Mouse (Mus musculus) urinary bladder, adult 2 months (tissue): ENCODE data around the gene Helb. TPM values are rescaled to one million over a fixed set of nuclear protein-coding genes. Genes with fewer than 3 reads are reported as not detected.

Experiments
- DNase-seq: peaks from one replicate; pipeline ENCODE4 v3.0.0; 2022; ENCODE audit warnings: low spot score
- polyA plus RNA-seq: library from polyadenylated mRNA; depleted of rRNA; stranded (reverse); fragments of >200 nt; gene quantifications from 2 replicates; pipeline ENCODE4 v1.2.3, GENCODE M21; 2012; rRNA removed

Gene Helb
- polyA plus RNA-seq, 1 experiment = 7.5 TPM

DNA sequence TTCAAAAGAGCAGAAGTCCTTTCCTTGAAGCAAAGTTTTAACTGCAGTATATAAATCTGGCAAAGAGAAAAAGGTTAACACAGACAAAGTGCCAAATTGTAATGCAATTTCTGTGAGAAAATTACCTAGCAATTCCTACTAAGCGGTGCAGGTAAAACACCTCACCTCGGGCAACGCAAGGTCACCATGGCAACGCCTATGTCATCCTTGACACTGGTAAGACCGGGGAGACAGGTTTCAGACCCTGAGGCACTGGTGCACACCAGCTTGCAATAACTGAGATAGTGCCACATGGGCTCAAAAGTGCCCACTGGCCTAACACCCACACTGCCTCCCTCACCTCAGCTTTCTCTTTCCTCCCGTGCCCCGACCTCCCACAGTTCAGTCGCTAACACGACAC lies 17.7 kb downstream of the Helb start:
- DNase-seq = no peak

DNA sequence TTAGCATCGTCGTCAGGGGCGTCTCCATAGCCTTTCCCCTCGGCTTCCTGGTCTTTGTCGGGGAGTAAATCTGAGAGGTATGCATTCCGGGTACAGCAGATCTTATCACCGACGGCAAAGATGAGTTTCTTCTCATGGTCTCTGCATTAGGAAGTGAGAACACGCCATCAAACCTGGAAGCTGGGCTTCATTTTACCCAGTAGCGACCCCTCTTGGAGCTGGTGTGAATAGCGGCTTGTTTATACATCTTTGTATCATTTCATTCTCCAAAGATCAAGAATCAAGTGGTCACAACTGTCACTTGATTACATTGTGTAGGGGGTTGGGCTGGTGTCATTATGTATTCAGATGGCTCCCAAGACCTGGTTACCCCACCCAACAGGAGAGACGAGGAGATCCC lies 20.2 kb downstream of the Helb start:
- DNase-seq = no peak

DNA sequence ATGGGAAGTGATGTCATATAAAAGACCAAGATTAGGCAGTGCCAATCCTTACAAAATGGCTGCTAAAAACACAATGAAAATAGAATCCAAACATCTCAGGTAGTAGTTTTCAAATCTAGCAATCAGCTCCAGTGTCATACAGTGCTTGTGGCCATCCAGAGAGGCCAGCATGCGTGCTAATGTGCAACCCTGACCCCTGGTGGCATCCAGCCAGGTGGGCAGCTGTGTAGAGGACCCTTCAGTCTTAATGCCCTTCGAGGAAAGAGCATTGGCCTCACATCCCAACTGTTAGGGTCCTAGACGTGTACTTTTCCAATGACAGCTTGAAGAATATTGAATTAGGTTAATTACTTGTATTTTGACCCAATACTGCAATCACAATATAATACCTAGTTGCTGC lies 34.9 kb downstream of the Helb start:
- DNase-seq = no peak

DNA sequence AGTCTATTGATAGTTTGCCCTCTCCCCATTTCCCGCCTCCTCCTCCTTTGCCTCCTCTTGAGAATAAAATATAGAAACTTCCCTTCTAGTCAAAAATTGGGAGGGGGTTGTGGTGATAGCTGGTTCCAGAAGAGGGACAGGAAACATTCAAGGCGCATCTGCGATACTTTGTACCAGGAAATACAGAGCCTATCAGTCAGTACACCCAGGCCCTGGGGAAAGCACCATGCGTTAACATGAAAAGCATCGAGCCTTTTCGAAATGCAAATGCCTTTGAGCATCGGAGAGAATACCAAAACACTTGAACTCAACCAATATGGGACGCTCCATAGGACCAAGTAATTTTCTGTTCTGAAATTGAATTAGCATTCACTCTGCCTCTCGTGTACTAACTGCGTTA lies 46.5 kb downstream of the Helb start:
- no peak for DNase-seq

DNA sequence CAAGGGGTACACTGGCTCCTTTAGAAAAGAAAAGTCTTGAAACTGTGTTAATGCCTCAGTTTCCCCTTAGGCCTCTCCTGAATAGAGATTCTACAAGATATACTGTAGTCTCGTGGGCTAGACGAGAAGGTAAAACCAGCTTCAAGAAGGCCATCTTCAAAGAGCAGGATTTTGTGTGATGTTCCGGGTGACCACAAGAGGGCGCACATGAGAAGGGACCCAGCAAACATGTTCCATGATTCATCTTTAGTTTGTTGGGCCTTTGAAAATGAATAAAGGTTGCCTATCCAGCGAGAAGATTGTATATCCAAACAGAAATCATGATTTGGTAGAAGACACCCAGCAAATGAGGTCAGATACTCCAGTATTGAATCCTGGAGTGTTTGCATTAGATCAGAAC lies 48.4 kb downstream of the Helb start:
- no peak for DNase-seq

DNA sequence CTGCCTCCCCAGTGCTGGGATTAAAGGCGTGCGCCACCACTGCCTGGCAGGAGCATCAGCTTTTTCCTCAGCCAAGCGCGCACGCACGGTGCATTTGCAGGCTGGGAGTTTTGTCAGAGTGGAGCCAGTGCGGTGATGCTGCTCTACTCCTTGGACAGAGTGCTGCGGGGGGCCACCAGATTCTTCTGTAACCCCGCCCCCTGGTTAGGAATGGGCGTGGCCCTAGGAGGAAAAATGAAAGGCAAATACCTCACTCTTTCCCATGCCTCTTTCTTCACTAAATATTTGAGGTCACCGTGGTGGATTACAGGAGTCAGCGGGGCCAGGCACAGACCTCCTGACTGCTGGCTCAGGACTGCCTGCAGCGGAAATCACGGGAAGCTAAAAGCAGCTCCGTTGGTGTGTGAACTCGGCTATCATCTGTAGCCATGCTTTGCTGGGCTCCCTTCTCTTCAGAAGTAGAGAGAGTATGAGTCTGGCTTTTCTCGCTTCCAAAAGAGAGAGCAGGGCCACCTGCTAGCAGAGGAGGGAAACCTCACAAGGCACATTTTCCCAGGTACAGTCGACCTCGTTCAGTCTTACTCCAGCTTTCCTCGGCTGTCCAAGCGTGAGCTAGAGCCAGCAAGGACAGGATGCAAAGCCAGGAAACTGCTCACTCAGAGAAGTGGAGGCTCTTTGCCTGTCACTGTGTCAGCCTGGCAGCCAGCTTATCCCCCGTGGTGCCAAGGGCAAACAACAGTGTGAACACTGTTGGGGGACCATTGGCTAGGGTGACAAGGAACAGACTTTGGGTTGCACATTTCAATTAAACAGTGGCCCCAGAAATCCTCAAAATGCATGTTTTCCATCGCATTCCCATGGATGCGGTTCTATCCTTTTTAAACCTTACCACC lies 51.3 kb downstream of the Helb start:
- DNase-seq = no peak

DNA sequence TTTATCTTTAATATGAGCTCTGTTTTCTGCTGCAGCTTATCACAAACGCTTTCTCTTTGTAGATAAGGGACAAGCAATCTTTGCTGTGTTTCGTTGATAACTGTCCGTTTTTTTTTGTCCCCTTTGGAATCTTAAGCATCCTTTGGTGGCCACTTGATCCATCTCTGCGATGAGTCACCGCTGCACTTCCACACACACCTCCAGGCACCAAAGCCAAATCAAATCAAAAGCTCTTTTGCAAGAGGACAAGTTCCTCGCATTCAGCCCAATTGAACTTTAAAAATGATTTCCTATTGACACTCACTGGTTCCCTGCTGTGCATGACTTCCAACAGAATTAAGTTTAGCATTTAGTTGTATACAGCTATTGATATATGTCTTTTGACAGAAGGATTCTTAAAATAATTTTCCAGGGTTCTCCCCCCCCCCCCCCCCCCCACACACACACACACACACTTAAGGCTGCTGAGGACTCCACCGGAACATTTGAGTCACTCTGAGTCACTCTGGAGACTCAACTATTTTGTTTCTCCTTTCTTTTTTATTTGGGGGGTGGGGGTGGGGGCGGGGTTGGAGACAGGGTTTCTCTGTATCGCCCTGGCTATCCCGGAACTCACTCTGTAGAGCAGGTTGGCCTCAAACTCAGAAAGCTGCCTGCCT lies 52.1 kb downstream of the Helb start:
- DNase-seq = no peak

DNA sequence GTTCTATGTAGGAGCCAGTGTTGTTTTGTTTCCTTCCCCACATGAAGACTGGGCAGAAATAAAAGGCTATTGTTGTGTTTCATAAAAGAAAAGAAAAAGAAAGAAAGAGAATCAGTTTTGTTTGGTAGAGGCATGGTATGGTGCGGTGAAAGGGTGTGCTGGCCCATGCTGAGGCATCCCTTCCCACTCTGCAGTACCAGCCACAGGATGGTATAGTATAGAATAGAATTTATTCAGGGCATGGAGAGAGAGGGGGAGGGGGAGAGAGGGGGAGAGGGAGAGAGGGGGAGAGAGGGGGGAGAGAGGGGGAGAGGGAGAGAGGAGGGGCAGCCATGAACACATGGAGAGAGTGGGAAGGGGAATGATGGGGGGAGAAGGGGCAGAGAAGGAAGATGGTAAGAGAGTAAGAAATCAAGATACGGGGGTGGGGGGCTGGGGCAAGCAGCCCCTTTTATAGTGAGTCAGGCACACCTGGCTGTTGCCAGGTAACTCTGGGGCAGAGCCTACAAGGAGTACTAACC lies 68.0 kb downstream of the Helb start:
- DNase-seq = no peak

DNA sequence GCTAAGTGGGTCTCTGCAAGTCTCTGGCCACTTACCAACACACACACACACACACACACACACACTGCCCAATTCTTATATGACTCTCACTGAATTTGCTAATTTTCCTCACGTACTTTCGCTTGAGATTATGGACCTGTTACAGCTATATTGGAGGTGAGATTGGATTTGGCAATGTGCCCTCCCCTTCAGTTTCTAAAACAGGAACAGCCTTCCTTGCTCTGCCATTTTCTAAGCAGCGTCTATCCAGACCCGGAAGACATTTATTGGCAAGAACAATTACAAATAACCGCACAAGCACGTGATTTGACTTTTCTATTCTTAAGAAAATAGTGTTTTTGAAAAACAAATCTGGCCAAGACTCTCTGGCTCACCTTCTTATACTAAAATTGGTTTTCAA lies 68.5 kb downstream of the Helb start:
- no peak for DNase-seq

DNA sequence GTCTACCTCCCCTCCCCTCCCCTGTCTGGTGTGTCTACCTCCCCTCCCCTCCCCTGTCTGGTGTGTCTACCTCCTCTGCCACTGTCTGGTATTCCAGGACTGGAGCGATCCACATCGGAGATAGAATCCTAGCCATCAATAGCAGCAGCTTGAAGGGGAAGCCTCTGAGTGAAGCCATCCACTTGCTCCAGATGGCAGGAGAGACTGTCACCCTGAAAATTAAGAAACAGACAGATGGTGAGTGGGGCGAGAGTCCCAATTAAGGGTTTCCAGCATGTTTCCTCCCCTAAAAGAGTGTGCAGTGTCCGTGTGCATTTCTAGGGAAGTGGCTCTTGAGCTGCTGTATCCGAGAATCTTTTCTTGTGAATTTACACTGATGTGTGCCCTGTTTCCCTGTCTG lies 74.6 kb downstream of the Helb start:
- DNase-seq = no peak

DNA sequence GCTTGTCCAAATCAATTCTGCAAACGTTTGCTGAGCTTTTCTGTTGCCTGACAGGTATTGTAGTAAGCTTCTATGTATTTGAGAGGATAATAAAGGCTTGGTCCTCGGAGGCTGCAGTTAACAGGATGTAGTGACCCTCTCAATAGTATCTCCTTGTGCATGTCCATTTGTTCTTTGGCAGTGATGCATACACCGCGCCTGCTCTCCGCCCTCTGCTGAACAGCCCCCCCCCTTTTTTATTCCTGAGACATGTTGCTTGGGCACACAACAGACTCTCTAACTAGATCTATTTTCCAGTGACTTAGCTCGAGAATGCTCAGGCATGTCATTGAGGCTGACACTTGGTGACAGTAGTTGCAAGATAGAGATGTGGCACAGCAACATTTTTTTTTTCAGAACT lies 77.0 kb downstream of the Helb start:
- no peak for DNase-seq

DNA sequence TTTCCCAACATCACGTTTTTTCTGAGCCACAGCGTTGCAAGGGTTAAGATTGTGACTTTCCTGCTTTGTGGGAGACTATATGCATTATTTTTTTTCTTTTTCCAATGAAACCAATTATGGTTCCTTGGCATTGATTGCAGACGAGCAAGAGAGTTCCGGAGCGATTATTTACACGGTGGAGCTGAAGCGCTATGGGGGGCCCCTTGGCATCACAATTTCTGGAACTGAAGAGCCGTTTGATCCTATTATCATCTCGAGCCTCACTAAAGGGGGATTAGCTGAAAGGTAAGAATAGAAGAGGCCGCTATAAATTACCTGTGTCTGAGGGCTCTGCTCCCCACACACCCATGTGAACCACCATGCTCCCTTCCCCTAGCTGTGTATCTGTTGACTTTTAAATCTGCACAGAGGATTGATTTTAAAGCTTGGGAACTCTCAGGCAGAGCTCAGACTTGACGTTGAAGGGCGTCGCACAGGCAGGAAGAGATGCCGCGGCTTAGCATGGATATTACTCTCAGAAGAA lies 77.5 kb downstream of the Helb start:
- no peak for DNase-seq

DNA sequence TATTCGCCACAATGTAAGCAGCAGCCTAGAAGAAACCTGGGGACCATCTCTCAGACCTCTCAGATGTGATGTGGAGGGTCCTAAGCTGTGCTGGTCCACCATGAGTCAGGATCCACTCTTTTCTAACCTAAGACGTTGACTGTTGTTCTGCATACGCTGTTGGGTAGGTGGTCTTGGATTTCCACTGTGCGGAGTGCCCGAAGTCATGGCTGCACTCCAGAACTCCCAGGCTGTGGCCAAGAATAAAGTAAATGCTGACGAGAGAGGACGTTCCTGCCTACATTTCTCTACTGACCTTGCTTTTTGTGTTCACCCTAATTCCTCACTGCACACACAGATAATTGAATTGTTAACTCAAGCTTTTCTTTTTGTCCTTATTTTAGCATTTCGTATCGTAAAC lies 78.9 kb downstream of the Helb start:
- DNase-seq = no peak

Other genes starting within 250 kb of the Helb start
- 112 and 135 TPM in 2 replicates for gene Tmbim4, start 88.6 kb upstream of the Helb start, polyA plus RNA-seq
- gene Irak3, start 89.1 kb upstream of the Helb start, polyA plus RNA-seq = 4.6 and 6.6 TPM in 2 replicates
- gene Llph, start 114.1 kb upstream of the Helb start, polyA plus RNA-seq = 56.9 and 59.8 TPM in 2 replicates